Mouse (Mus musculus) thymus, postnatal 36 days (tissue): Measurements from ENCODE around the gene Srp68.
A peak's percentile ranks its signal among the peaks of the same experiment; 100 is the strongest.
"Not testable (repeated sequence)": the region's sequence is repeated elsewhere in the genome, so short reads cannot be mapped to it uniquely, and the experiment has no call there.

ENCODE experiments used
- DNase-seq, 2 experiments: peaks; one replicate each; pipeline ENCODE4 v3.0.0; 2022; ENCODE audit warnings: mixed read lengths in 2 of 2

Gene Srp68

DNA sequence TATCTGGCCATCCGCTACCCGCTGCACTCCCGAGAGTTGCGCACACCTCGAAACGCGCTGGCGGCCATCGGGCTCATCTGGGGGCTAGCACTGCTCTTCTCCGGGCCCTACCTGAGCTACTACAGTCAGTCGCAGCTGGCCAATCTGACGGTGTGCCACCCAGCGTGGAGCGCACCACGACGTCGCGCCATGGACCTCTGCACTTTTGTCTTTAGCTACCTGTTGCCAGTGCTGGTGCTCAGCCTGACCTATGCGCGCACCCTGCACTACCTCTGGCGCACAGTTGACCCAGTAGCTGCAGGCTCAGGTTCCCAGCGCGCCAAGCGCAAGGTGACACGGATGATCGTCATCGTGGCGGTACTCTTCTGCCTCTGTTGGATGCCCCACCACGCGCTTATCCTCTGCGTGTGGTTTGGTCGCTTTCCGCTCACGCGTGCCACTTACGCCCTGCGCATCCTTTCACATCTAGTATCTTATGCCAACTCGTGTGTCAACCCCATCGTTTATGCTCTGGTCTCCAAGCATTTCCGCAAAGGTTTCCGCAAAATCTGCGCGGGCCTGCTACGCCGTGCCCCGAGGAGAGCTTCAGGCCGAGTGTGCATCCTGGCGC, 9.0 kb upstream of the Srp68 start:
- no peak for DNase-seq

DNA sequence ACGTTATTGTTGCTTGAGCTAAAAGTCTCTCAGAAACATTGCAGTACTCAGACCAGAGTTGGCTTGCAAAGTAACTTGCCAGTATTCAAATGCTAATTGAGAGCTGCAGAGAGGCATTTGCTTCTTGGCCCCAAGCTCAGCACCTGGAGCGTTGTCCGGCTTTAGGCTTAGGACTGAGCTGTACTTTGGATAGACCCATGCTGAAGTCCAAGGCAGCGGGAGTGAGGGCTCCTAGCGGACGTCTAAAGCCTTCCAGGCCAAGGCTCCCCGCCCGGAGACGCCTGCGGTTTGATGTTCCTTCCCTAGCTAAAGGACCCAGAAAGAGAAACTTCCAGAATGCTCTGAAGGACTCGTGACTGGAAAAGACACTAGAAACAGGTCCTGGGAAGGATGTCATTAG, 8.1 kb upstream of the Srp68 start:
- DNase-seq = no peak

DNA sequence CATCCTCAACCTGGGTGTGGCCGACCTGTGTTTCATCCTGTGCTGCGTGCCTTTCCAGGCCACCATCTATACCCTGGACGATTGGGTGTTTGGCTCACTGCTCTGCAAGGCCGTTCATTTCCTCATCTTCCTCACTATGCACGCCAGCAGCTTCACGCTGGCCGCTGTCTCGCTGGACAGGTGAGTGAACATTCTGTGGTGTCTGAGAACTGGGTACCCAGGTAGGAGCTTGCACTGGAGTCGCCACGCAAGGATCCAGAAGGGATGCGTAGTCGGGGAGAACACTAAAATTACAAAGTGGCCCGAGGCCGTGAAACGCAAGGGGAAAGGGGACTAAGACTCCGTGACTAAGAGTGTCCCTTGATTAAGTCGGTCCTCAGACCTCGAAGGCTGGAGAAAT, 7.7 kb upstream of the Srp68 start:
- no peak for DNase-seq

- no peak for DNase-seq
Measured at GRCm38 (mm10) chr11:116280751-116281663, 7.0 kb upstream of the Srp68 start, which contains the start of gene Galr2. Gene Galr2 (plus strand): TSS chr11:116280939.

GRCm38 (mm10) chr11:116277184-116277583, 3.2 kb upstream of the Srp68 start:
- DNase-seq = not testable (repeated sequence)

- no peak for DNase-seq
Measured at GRCm38 (mm10) chr11:116273469-116274044, 460 bp downstream of the Srp68 start.

DNA sequence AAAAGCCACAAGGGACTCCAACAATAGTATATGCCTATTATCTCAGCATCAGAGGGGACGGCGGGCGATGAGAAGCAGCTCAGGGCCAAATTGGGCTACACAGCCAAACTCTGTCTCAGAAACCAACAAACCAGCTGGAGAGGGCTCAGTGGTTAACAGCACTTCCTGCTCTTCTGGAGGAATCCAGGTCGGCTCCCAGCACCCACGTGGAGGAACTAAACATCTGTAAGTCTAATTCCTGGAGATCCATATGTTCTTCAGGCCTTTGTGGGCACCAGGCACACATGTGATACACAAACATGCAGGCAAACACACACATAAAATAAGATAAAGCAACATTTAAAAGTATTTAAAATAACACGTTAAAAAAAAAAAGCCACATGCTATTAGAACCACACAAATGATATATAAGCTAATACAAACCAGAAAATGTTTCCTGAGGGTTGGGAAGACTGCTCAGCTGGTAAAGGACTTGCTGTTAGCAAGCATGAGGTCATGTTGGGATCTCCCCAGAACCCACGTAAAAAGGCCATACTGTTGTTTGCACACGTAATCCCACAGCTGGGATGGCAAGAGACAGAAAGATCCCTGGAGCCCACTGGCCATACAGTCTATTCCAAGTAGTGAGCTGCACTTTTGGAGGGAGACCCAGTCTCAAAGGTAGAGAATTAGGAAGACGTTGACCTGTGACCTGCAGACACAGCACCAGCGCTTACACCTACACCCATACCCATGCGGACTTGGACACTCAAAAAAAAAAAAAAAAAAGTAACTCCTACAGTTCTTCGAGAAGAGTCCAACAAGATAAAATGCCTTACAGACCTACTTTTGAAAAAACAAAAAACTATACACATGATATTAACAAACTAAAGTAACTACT, 1.2 kb downstream of the Srp68 start:
- no peak for DNase-seq

- no peak for DNase-seq
Measured at GRCm38 (mm10) chr11:116269560-116269959, 4.5 kb downstream of the Srp68 start.

DNA sequence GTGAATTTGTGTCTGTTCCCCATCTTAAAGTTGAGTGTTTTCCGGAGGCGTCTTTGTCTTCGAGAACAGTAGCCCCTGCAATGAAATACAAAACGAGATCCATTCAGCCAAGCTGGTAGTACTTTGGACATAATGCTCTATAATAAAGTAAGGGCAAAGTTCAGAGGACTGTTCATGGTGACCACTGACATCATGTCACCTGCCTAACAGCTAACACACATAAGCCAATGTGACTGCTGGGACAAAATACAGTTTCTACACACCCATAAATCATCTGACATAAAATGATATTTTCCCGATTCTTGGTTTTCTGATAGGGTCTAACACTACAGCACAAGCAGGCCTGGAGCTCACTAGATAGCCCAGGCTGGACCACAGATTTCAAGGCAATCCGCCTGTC, 5.7 kb downstream of the Srp68 start:
- no peak for DNase-seq

- no peak for DNase-seq
Measured at GRCm38 (mm10) chr11:116267637-116268036, 6.4 kb downstream of the Srp68 start.

DNA sequence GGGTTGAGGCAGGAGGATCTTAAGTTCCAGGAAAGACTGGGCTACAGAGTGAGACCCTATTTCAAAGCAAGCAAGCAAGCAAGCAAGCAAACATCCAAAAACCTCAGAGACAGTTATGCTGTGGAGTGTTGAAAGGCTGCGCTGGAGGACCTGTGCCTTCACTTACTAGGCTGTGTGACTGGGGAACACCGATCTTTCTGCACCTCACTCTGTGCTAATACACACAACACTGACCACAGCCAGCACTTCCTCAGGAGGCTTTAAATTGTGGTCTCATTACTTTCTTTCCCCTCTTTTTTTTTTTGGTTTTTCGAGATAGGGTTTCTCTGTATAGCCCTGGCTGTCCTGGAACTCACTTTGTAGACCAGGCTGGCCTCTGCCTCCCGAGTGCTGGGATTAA, 8.2 kb downstream of the Srp68 start:
- DNase-seq = no peak

GRCm38 (mm10) chr11:116265352-116265751, 8.7 kb downstream of the Srp68 start:
- peak in 1 of 2 experiments; percentile 29 for DNase-seq

DNA sequence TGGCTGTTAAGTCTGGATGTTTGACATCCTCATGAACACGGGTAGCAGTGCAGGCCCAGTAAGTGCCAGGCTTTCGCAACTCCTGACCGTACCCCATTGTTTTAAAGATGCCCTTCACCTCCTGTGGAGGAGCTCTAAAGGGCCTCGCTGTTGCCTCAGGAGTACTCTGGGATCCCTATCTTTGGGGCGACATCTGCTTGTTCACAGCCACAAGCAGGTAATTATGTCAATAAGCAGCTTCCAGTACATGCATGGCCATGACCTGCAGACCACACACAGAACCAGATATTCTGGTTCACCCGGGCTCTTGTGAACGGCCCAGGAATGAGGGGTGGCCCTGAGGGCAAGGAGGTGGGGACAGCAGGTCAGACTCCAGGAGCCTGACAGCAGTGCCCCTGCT, 13.8 kb downstream of the Srp68 start:
- DNase-seq = no peak

DNA sequence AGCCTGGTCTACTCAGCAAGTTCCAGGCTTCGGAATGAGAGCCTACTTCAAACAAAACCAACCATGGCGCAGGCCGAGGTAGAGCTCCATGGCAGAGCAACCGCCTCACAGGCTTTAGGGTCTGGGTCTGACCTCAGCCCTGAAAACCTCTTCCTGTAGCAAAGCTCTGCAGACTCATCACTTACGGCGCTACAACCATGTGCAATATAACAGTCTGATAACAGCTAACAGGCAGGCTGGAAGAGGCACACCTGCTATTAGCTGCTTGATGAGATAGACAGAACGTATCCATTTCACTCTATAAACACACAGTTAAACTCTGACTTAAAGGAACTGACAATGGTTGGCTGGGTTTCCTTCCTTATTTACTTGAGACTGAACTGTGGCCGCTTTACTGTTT, 14.6 kb downstream of the Srp68 start:
- peak; percentile 34 to 54 for DNase-seq

DNA sequence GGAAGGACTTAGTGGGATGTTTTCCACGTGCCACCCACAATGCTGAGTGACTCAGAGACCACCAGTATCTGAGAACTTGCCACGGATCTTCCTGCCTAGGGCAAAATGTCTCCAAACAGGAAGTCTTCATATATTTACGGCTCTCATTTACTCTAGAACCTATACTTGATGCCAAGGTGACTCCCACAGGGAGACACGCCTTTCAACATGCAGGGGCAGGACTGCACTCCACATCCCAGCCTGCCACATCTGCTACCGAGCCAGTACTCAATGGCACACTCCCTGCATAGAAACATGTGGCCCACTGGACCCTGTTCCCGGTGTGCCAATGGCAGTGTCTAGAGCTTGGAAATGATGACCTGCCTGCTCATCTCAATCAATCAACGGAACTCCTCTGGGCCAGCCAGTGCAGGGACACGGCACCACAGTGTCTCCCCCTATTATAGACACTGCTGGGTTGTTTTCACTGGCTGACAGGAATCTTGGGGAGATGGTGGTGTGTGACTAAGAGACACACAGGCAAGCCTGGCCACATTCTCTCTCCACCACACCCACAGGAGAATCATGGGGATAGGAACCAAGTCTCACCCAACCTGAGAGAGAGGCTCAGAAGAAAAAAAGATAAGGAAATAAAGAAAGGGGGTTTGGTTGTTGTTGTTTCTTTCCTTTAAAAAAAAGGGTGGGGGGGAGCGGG, 17.9 kb downstream of the Srp68 start:
- no peak for DNase-seq

DNA sequence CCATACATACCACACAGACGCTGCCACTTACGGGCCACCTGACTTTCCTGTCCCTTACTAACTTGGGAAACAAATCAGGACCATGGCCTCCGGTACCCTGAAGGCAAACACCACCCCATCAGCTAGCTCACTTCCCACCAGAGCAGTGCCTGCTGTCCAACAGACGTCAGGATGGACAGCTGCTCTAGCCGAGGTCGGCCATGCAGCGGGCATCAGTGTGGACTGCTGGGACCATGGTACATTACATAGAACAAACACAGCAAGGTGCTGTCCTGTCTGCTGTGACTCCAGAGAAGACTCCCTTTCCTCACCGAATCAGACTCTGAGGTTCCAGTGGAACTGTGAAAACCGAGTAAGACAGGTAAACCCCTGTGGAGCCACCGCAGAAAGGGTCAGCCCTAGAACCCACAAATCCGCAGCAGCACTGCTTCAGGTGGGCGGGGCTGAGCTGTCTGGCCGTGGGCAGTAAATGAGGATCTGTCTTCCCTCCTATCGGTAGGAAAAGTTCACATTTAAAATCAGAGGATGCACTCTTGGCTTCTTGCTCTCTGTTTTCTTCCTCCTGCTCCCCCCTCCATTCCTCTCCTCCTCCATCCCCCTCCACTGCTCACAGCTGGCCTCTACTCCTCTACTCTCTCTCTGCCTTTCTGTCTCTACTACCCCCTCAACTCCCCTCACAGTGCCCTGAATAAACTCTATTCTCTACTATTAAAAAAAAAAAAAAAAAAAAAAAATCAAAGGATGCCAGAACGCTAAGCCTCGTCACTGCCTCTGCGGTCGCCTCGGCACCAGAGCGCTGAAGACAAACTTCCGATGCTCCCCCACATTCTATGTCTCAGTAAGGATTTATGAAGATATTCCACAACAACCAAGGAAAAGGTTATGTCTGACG, 18.7 kb downstream of the Srp68 start:
- no peak for DNase-seq

GRCm38 (mm10) chr11:116254627-116255026, 19.4 kb downstream of the Srp68 start:
- DNase-seq = peak in 1 of 2 experiments; percentile 35

DNA sequence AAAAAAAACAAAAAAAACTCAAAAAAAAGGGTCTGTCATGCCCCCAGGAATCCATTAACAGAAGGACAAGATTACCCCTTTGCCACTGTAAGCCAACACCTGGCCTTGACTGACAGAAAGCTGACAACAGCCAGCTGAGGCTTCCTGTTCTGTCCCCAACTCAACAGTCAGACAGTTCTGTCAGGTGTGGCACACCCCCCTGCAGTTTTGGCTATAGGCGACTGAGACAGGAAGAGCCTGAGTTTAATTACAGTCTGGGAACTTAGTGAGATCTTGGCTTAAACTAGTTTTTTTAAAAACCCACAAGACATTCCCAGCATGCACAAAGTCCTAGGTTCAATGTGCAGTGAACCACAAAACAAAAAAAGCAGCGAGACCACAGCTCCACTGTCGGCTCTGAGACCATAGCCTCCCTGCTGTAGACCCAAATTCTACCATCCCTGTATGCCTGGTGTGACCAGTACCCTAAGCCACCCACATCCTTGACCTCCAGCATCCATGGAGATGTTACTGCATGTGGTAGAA, 20.9 kb downstream of the Srp68 start:
- DNase-seq = peak; percentile 35 to 65

- no peak for DNase-seq
Measured at GRCm38 (mm10) chr11:116250898-116251297, 23.1 kb downstream of the Srp68 start.

GRCm38 (mm10) chr11:116247502-116248222, 26.4 kb downstream of the Srp68 start:
- no peak for DNase-seq
